ENCODE assay signal across 11 mouse cellular contexts in genomic region chr4:150825531-150825930, GRCm38 (mm10). TPM values are rescaled to one million over a fixed set of nuclear protein-coding genes. Genes with fewer than 3 reads are reported as not detected.
A peak's percentile ranks its signal among the peaks of the same experiment; 100 is the strongest.
DNase-seq lines count a peak whose midpoint lies in the region; ATAC-seq lines count a peak whose summit lies in the region.
"Had no signal": no experiment of that assay in that cellular context is flagged by ENCODE, and none has a peak within 500 bp of the region (broad histone marks: within the 10 kb centered on the region; RNA-seq: fewer than 3 reads in every experiment).

No protein-coding gene starts in this region.

- H3K36me3 ChIP-seq in heart, embryonic 13.5 days, result no peaks in the 10 kb centered on the region
- no peaks in the 10 kb centered on the region for H3K36me3 ChIP-seq in embryonic facial prominence, embryonic 13.5 days
- H3K36me3 ChIP-seq: liver, embryonic 12.5 days had no signal

- H3K4me1 ChIP-seq in heart, embryonic 13.5 days, result peaks cover 35% of the 10 kb centered on the region
- H3K4me1 ChIP-seq in embryonic facial prominence, embryonic 13.5 days, result peaks cover 49% of the 10 kb centered on the region

- DNase-seq in heart, postnatal 10 days, result no peak
- DNase-seq in kidney, postnatal 14 days, result peak; percentile 84
- DNase-seq in lung, postnatal 4 days, result peak; percentile 74 to 84
- DNase-seq in layer of hippocampus, adult 9-11 months, result no peak
- DNase-seq in adrenal gland, postnatal 14 days, result no peak
- no peak for DNase-seq in gastrocnemius, postnatal 14 days
- DNase-seq: cerebellum, postnatal 36 days; thymus, postnatal 36 days had no signal

- intact Hi-C loops in heart, postnatal 10 days (cut with DNase I), result no loop called here
- intact Hi-C loops in gastrocnemius, postnatal 14 days (cut with DNase I; ENCODE audit: low total_unique reads), result no loop called here

- WGBS in heart, embryonic 13.5 days, result 28% methylated on average over 7 of the region's 7 CpGs
- WGBS in embryonic facial prominence, embryonic 13.5 days, result 25% methylated on average over 7 of the region's 7 CpGs

- no peaks in the 10 kb centered on the region for H3K9me3 ChIP-seq in heart, embryonic 13.5 days
- no peaks in the 10 kb centered on the region for H3K9me3 ChIP-seq in embryonic facial prominence, embryonic 13.5 days
- H3K9me3 ChIP-seq: liver, embryonic 12.5 days had no signal

- no peak overlapping the region for H3K4me3 ChIP-seq in heart, embryonic 13.5 days
- H3K4me3 ChIP-seq in embryonic facial prominence, embryonic 13.5 days, result no peak overlapping the region
- H3K4me3 ChIP-seq: liver, embryonic 12.5 days had no signal

- H3K9ac ChIP-seq in heart, embryonic 13.5 days, result peak overlapping the region; percentile 3; the same call in 1 of the 2 replicates
- H3K9ac ChIP-seq in embryonic facial prominence, embryonic 13.5 days, result no peak overlapping the region
- H3K9ac ChIP-seq: liver, embryonic 12.5 days had no signal

- no peak for ATAC-seq in heart, embryonic 13.5 days (ENCODE audit: extremely low read depth, insufficient number of reproducible peaks, low FRiP score, low TSS enrichment)
- 0 out of 2 replicates have a peak, but pooled peaks have one; percentile 28 for ATAC-seq in embryonic facial prominence, embryonic 13.5 days (ENCODE audit: insufficient number of reproducible peaks, insufficient read depth, low FRiP score, low TSS enrichment, low read depth)
- ATAC-seq: liver, embryonic 12.5 days had no signal

- 0 out of 2 replicates have a peak overlapping the region, but pooled peaks have one; percentile 22 for H3K27ac ChIP-seq in heart, embryonic 13.5 days (replicated peaks)
- peak overlapping the region; percentile 81 for H3K27ac ChIP-seq in embryonic facial prominence, embryonic 13.5 days
- H3K27ac ChIP-seq: liver, embryonic 12.5 days had no signal

- H3K4me2 ChIP-seq in heart, embryonic 13.5 days, result no peak overlapping the region
- H3K4me2 ChIP-seq in embryonic facial prominence, embryonic 13.5 days, result no peak overlapping the region
- H3K4me2 ChIP-seq: liver, embryonic 12.5 days had no signal

- H3K27me3 ChIP-seq in heart, embryonic 13.5 days (replicated peaks), result no peaks in the 10 kb centered on the region
- H3K27me3 ChIP-seq in embryonic facial prominence, embryonic 13.5 days, result no peaks in the 10 kb centered on the region

RNA-seq across cellular contexts. Expression of gene Errfi1, which starts 28.2 kb away (rescaled TPM):
- polyA plus RNA-seq in heart, embryonic 13.5 days (2015; fragmentation: Nextera tagmentation; extraction: Ambion mirVana), result 10.1 and 11.3 TPM in 2 replicates
- total RNA-seq in heart, postnatal 10 days (2021), result 10 to 100 TPM; 22.0 to 26.6 TPM
- polyA plus RNA-seq in embryonic facial prominence, embryonic 13.5 days (2015; fragmentation: Nextera tagmentation; extraction: Ambion mirVana), result 23.1 and 25.8 TPM in 2 replicates
- 56.6 and 115 TPM in 2 replicates for total RNA-seq in adrenal gland, postnatal 14 days (2021)
- 10 to 100 TPM; 17.0 to 34.2 TPM for total RNA-seq in gastrocnemius, postnatal 14 days (2021)

Comparison
In these comparisons a context has a peak if more than half of its experiments do, and no peak if none do; other contexts are left out.
1. DNase-seq: peak in kidney, postnatal 14 days (single experiment) and lung, postnatal 4 days (2 of 2); none in heart, postnatal 10 days (0 of 2), layer of hippocampus, adult 9-11 months (single experiment), adrenal gland, postnatal 14 days (single experiment) and gastrocnemius, postnatal 14 days (single experiment).